Mouse (Mus musculus): ENCODE results near the gene Zfp260. TPM values are rescaled to one million over a fixed set of nuclear protein-coding genes. Genes with fewer than 3 reads are reported as not detected.
"Not testable (repeated sequence)": the region's sequence is repeated elsewhere in the genome, so short reads cannot be mapped to it uniquely, and the experiment has no call there.

Zfp260 gene
- total and polyA plus RNA-seq, 2 experiments from 2014 or later: 51.2 to 81.0 TPM

- no peak for TF ChIP-seq CTCF (IDR thresholded peaks at IDR 0.05; ENCODE audit: low read depth)
- H3K27ac ChIP-seq (ENCODE audit: low read depth, low read length): no peak overlapping the region
- H3K9me3 ChIP-seq (ENCODE audit: low read length): no peaks in the 10 kb centered on the region
- H3K4me3 ChIP-seq (ENCODE audit: low read depth, low read length): peak overlapping the region; percentile 86; the same call in 1 of the 2 replicates
- H3K4me1 ChIP-seq (ENCODE audit: insufficient read depth): peaks cover 19% of the 10 kb centered on the region
- H3K9ac ChIP-seq: 0 out of 2 replicates have a peak overlapping the region, but pooled peaks have one; percentile 23
- ATAC-seq: no peak
- WGBS: 72% methylated on average over 6 of the region's 6 CpGs
- peak overlapping the region; percentile 60 for H3K4me2 ChIP-seq (ENCODE audit: low read depth)
- H3K36me3 ChIP-seq (ENCODE audit: insufficient read depth): 0 out of 2 replicates have a peak, but pooled peaks cover under 1% of the 10 kb centered on the region
- DNase-seq: no peak
- no peaks in the 10 kb centered on the region for H3K27me3 ChIP-seq (ENCODE audit: insufficient read depth, low read length)
Measured at GRCm38 (mm10) chr7:30093918-30094415, 610 bp upstream of the Zfp260 start.

GRCm38 (mm10) chr7:30095551-30096125 lies 1.1 kb downstream of the Zfp260 start:
- no peak for ATAC-seq
- peak overlapping the region; percentile 3 for H3K27ac ChIP-seq (ENCODE audit: low read depth, low read length)
- peak; percentile 35 for DNase-seq
- H3K4me1 ChIP-seq (ENCODE audit: insufficient read depth): peaks cover 14% of the 10 kb centered on the region
- WGBS: under 1% methylated on average over 5 of the region's 5 CpGs
- peak overlapping the region; percentile 60 for H3K4me2 ChIP-seq (ENCODE audit: low read depth)
- H3K9me3 ChIP-seq (ENCODE audit: low read length): no peaks in the 10 kb centered on the region
- H3K36me3 ChIP-seq (ENCODE audit: insufficient read depth): peaks cover 6% of the 10 kb centered on the region; the same call in 1 of the 2 replicates
- H3K4me3 ChIP-seq (ENCODE audit: low read depth, low read length): peak overlapping the region; percentile 86
- peak overlapping the region; percentile 89 for H3K9ac ChIP-seq
- no peaks in the 10 kb centered on the region for H3K27me3 ChIP-seq (ENCODE audit: insufficient read depth, low read length)
- no peak for TF ChIP-seq CTCF (IDR thresholded peaks at IDR 0.05; ENCODE audit: low read depth)

- H3K4me1 ChIP-seq (ENCODE audit: insufficient read depth): peaks cover 10% of the 10 kb centered on the region
- no peak overlapping the region for H3K4me3 ChIP-seq (ENCODE audit: low read depth, low read length)
- no peak overlapping the region for H3K9ac ChIP-seq
- 0 out of 2 replicates have a peak, but pooled peaks cover 7% of the 10 kb centered on the region for H3K9me3 ChIP-seq (ENCODE audit: low read length)
- H3K27me3 ChIP-seq (ENCODE audit: insufficient read depth, low read length): no peaks in the 10 kb centered on the region
- H3K36me3 ChIP-seq (ENCODE audit: insufficient read depth): peaks cover 29% of the 10 kb centered on the region
- 68% methylated on average over 13 of the region's 13 CpGs for WGBS
- peak; percentile 87 for DNase-seq
- no peak for ATAC-seq
- H3K4me2 ChIP-seq (ENCODE audit: low read depth): peak overlapping the region; percentile 29
- TF ChIP-seq CTCF (IDR thresholded peaks at IDR 0.05; ENCODE audit: low read depth): no peak
- H3K27ac ChIP-seq (ENCODE audit: low read depth, low read length): peak overlapping the region; percentile 69; the same call in 1 of the 2 replicates
Measured at GRCm38 (mm10) chr7:30099297-30099696, 4.7 kb downstream of the Zfp260 start.

GRCm38 (mm10) chr7:30116076-30116475 lies 21.5 kb downstream of the Zfp260 start:
- Histone ChIP-seq H3K36me3 (ENCODE audit: insufficient read depth) (no peaks in the 10 kb centered on the region), H3K9ac (no peak overlapping the region), H3K4me3 (ENCODE audit: low read depth, low read length) (no peak overlapping the region), H3K27ac (ENCODE audit: low read depth, low read length) (no peak overlapping the region), H3K27me3 (ENCODE audit: insufficient read depth, low read length) (no peaks in the 10 kb centered on the region), H3K9me3 (ENCODE audit: low read length) (no peaks in the 10 kb centered on the region), H3K4me2 (ENCODE audit: low read depth) (no peak overlapping the region), H3K4me1 (ENCODE audit: insufficient read depth) (no peaks in the 10 kb centered on the region)
- TF ChIP-seq CTCF (IDR thresholded peaks at IDR 0.05; ENCODE audit: low read depth): no peak
- no peak for DNase-seq
- no peak for ATAC-seq
- WGBS: 94% methylated on average over 5 of the region's 5 CpGs

GRCm38 (mm10) chr7:30117935-30118334 lies 23.4 kb downstream of the Zfp260 start:
- H3K36me3 ChIP-seq (ENCODE audit: insufficient read depth); H3K4me2 ChIP-seq (ENCODE audit: low read depth); H3K27me3 ChIP-seq (ENCODE audit: insufficient read depth, low read length); DNase-seq; H3K27ac ChIP-seq (ENCODE audit: low read depth, low read length); H3K4me1 ChIP-seq (ENCODE audit: insufficient read depth); H3K9ac ChIP-seq; H3K4me3 ChIP-seq (ENCODE audit: low read depth, low read length); H3K9me3 ChIP-seq (ENCODE audit: low read length); ATAC-seq: not testable (repeated sequence)
- 94% methylated on average over 12 of the region's 12 CpGs for WGBS

GRCm38 (mm10) chr7:30121308-30122187 lies 27.0 kb downstream of the Zfp260 start, which contains the start of gene Zfp382:
TSS of gene Zfp382 (plus strand) at chr7:30121942.
- WGBS: under 1% methylated on average over 61 of the region's 61 CpGs
- DNase-seq (peak; percentile 95), ATAC-seq (peak; percentile 98)
- Histone ChIP-seq H3K9ac (peak within 1 kb of the TSS; percentile 78), H3K27ac (ENCODE audit: low read depth, low read length) (peak within 1 kb of the TSS; percentile 89), H3K36me3 (ENCODE audit: insufficient read depth) (peaks cover 3% of the 10 kb centered on the region; the same call in 1 of the 2 replicates), H3K27me3 (ENCODE audit: insufficient read depth, low read length) (no peaks in the 10 kb centered on the region), H3K9me3 (ENCODE audit: low read length) (no peaks in the 10 kb centered on the region), H3K4me3 (ENCODE audit: low read depth, low read length) (peak within 1 kb of the TSS; percentile 68), H3K4me2 (ENCODE audit: low read depth) (peak within 1 kb of the TSS; percentile 67), H3K4me1 (ENCODE audit: insufficient read depth) (0 out of 2 replicates have a peak, but pooled peaks cover 5% of the 10 kb centered on the region)
- peak; percentile 26; the same call in 1 of the 2 replicates for TF ChIP-seq CTCF (IDR thresholded peaks at IDR 0.05; ENCODE audit: low read depth)

Data from forebrain, postnatal 0 days (tissue).